Mouse (Mus musculus) limb, embryonic 11.5 days (tissue): ENCODE measurements around the gene Tmem248. TPM values are rescaled to one million over a fixed set of nuclear protein-coding genes. Genes with fewer than 3 reads are reported as not detected.

ENCODE experiments used
- ATAC-seq: fragments of 200-750 bp; cut with Nextera tagmentation; 2 replicates; pipeline ENCODE4 v1.8.0; 2017; ENCODE audit warnings: low read depth; ENCODE audit not compliant: insufficient number of reproducible peaks, low FRiP score, low TSS enrichment
- DNase-seq: peaks from one replicate; pipeline ENCODE4 v3.0.0-alpha.2; 2015; ENCODE audit warnings: low spot score
- H3K27ac ChIP-seq: fragments of 300-500 bp; sonication (generic); replicated peaks from 2 replicates; pipeline ENCODE4 v1.5.1; 2014; ENCODE audit warnings: low read depth, mild to moderate bottlenecking, low read length
- H3K27me3 ChIP-seq: fragments of 300-500 bp; sonication (generic); 2 replicates; pipeline ENCODE4 v1.6.1; 2014; ENCODE audit warnings: mild to moderate bottlenecking, low read length, mixed read lengths; ENCODE audit not compliant: control insufficient read depth, insufficient read depth
- H3K36me3 ChIP-seq: fragments of 300-500 bp; sonication (generic); 2 replicates; pipeline ENCODE4 v1.6.1; 2014; ENCODE audit warnings: mild to moderate bottlenecking, low read length, moderate library complexity, mixed read lengths; ENCODE audit not compliant: control insufficient read depth, insufficient read depth
- H3K4me1 ChIP-seq: fragments of 300-500 bp; sonication (generic); 2 replicates; pipeline ENCODE4 v1.6.1; 2014; ENCODE audit warnings: low read length, mixed read lengths; ENCODE audit not compliant: control insufficient read depth, insufficient read depth
- H3K4me2 ChIP-seq: fragments of 300-500 bp; sonication (generic); 2 replicates; pipeline ENCODE4 v1.6.1; 2014; ENCODE audit warnings: low read depth, mild to moderate bottlenecking, moderate library complexity; ENCODE audit not compliant: severe bottlenecking
- H3K4me3 ChIP-seq: fragments of 300-500 bp; sonication (generic); 2 replicates; pipeline ENCODE4 v1.5.1; 2014; ENCODE audit warnings: low read depth, low read length
- H3K9ac ChIP-seq: fragments of 300-500 bp; sonication (generic); 2 replicates; pipeline ENCODE4 v1.6.1; 2014; ENCODE audit warnings: mild to moderate bottlenecking, low read length
- H3K9me3 ChIP-seq: fragments of 300-500 bp; sonication (generic); 2 replicates; pipeline ENCODE4 v1.6.1; 2016; ENCODE audit warnings: low read length; ENCODE audit not compliant: control insufficient read depth
- WGBS: fragments of 180-500 bp; shearing (Covaris S2); extraction: QIAGEN DNeasy Blood & Tissue Kit; methylation state at CpG from one replicate; pipeline ENCODE4 v1.1.7; 2014; 5-methylcytosine and 5-hydroxymethylcytosine counted together
- polyA plus RNA-seq: library from polyadenylated mRNA; unstranded; fragments of >200 nt; fragmentation: Nextera tagmentation; extraction: Ambion mirVana; gene quantifications from 2 replicates; pipeline ENCODE4 v1.2.1, GENCODE M21; 2014

The Tmem248 gene
- polyA plus RNA-seq, 1 experiment from 2014 or later = 36.0 TPM

- ATAC-seq = no peak
- WGBS = 97% methylated on average over 1 of the region's 1 CpGs
- Histone ChIP-seq H3K4me2 (no peak overlapping the region), H3K27ac (no peak overlapping the region), H3K9ac (no peak overlapping the region), H3K9me3 (no peaks in the 10 kb centered on the region), H3K4me1 (no peaks in the 10 kb centered on the region), H3K27me3 (no peaks in the 10 kb centered on the region), H3K4me3 (no peak overlapping the region), H3K36me3 (peaks cover 4% of the 10 kb centered on the region; the same call in 1 of the 2 replicates)
- DNase-seq = no peak
Observed at GRCm38 (mm10) chr5:130272344-130272743, 55.5 kb downstream of the Tmem248 start.

GRCm38 (mm10) chr5:130273046-130273445 is 56.2 kb downstream of the Tmem248 start:
- no peak for DNase-seq
- 94% methylated on average over 6 of the region's 6 CpGs for WGBS
- Histone ChIP-seq H3K4me1 (no peaks in the 10 kb centered on the region), H3K4me3 (no peak overlapping the region), H3K27ac (no peak overlapping the region), H3K9me3 (no peaks in the 10 kb centered on the region), H3K9ac (no peak overlapping the region), H3K27me3 (no peaks in the 10 kb centered on the region), H3K36me3 (peaks cover 2% of the 10 kb centered on the region; the same call in 1 of the 2 replicates), H3K4me2 (no peak overlapping the region)
- ATAC-seq = no peak

- no peaks in the 10 kb centered on the region for H3K27me3 ChIP-seq
- 62% methylated on average over 4 of the region's 4 CpGs for WGBS
- peaks cover 4% of the 10 kb centered on the region; the same call in 1 of the 2 replicates for H3K36me3 ChIP-seq
- no peaks in the 10 kb centered on the region for H3K9me3 ChIP-seq
- no peaks in the 10 kb centered on the region for H3K4me1 ChIP-seq
- H3K4me2 ChIP-seq = no peak overlapping the region
- DNase-seq (no peak), ATAC-seq (no peak)
- no peak overlapping the region for H3K4me3 ChIP-seq
- H3K27ac ChIP-seq = no peak overlapping the region
- H3K9ac ChIP-seq = no peak overlapping the region
Observed at GRCm38 (mm10) chr5:130275509-130275908, 58.6 kb downstream of the Tmem248 start.

- DNase-seq (no peak), ATAC-seq (no peak)
- Histone ChIP-seq H3K27me3 (no peaks in the 10 kb centered on the region), H3K36me3 (peaks cover 9% of the 10 kb centered on the region), H3K9ac (no peak overlapping the region), H3K4me2 (no peak overlapping the region), H3K27ac (no peak overlapping the region), H3K4me3 (no peak overlapping the region), H3K9me3 (no peaks in the 10 kb centered on the region), H3K4me1 (no peaks in the 10 kb centered on the region)
- WGBS = 93% methylated on average over 7 of the region's 7 CpGs
Observed at GRCm38 (mm10) chr5:130278011-130278472, 61.2 kb downstream of the Tmem248 start.

- peaks cover 8% of the 10 kb centered on the region for H3K36me3 ChIP-seq
- 94% methylated on average over 9 of the region's 9 CpGs for WGBS
- H3K27ac ChIP-seq = no peak overlapping the region
- H3K4me2 ChIP-seq = no peak overlapping the region
- no peaks in the 10 kb centered on the region for H3K9me3 ChIP-seq
- H3K4me1 ChIP-seq = no peaks in the 10 kb centered on the region
- H3K4me3 ChIP-seq = no peak overlapping the region
- ATAC-seq (no peak), DNase-seq (no peak)
- H3K27me3 ChIP-seq = no peaks in the 10 kb centered on the region
- H3K9ac ChIP-seq = no peak overlapping the region
Observed at GRCm38 (mm10) chr5:130283079-130283732, 66.3 kb downstream of the Tmem248 start.

- H3K27ac ChIP-seq = no peak overlapping the region
- no peaks in the 10 kb centered on the region for H3K9me3 ChIP-seq
- H3K4me2 ChIP-seq = no peak overlapping the region
- H3K9ac ChIP-seq = no peak overlapping the region
- no peaks in the 10 kb centered on the region for H3K27me3 ChIP-seq
- peaks cover 2% of the 10 kb centered on the region for H3K36me3 ChIP-seq
- no peak for DNase-seq
- no peak overlapping the region for H3K4me3 ChIP-seq
- no peak for ATAC-seq
- H3K4me1 ChIP-seq = no peaks in the 10 kb centered on the region
- WGBS = 89% methylated on average over 7 of the region's 7 CpGs
Observed at GRCm38 (mm10) chr5:130288106-130288505, 71.2 kb downstream of the Tmem248 start.

GRCm38 (mm10) chr5:130290242-130290641 is 73.4 kb downstream of the Tmem248 start:
- no peak overlapping the region for H3K4me3 ChIP-seq
- H3K4me2 ChIP-seq = no peak overlapping the region
- H3K27me3 ChIP-seq = no peaks in the 10 kb centered on the region
- H3K4me1 ChIP-seq = no peaks in the 10 kb centered on the region
- ATAC-seq = no peak
- H3K9ac ChIP-seq = no peak overlapping the region
- no peaks in the 10 kb centered on the region for H3K9me3 ChIP-seq
- peaks cover 2% of the 10 kb centered on the region; the same call in 1 of the 2 replicates for H3K36me3 ChIP-seq
- DNase-seq = no peak
- WGBS = 99% methylated on average over 6 of the region's 6 CpGs
- H3K27ac ChIP-seq = no peak overlapping the region

- ATAC-seq = no peak
- H3K9ac ChIP-seq = no peak overlapping the region
- H3K4me3 ChIP-seq = no peak overlapping the region
- 94% methylated on average over 12 of the region's 12 CpGs for WGBS
- no peak overlapping the region for H3K27ac ChIP-seq
- no peaks in the 10 kb centered on the region for H3K4me1 ChIP-seq
- no peaks in the 10 kb centered on the region for H3K27me3 ChIP-seq
- H3K4me2 ChIP-seq = no peak overlapping the region
- no peaks in the 10 kb centered on the region for H3K9me3 ChIP-seq
- peaks cover 2% of the 10 kb centered on the region; the same call in 1 of the 2 replicates for H3K36me3 ChIP-seq
- DNase-seq = no peak
Observed at GRCm38 (mm10) chr5:130290775-130291174, 73.9 kb downstream of the Tmem248 start.

GRCm38 (mm10) chr5:130292976-130293375 is 76.1 kb downstream of the Tmem248 start:
- Histone ChIP-seq H3K4me3 (no peak overlapping the region), H3K27ac (no peak overlapping the region), H3K27me3 (no peaks in the 10 kb centered on the region), H3K9ac (no peak overlapping the region), H3K4me1 (no peaks in the 10 kb centered on the region), H3K9me3 (no peaks in the 10 kb centered on the region), H3K36me3 (peaks cover 8% of the 10 kb centered on the region; the same call in 1 of the 2 replicates), H3K4me2 (no peak overlapping the region)
- 94% methylated on average over 4 of the region's 4 CpGs for WGBS
- DNase-seq (no peak), ATAC-seq (no peak)
